Mouse (Mus musculus) small intestine, adult 2 months (tissue): Measurements from ENCODE around the gene Tssc4. TPM values are rescaled to one million over a fixed set of nuclear protein-coding genes. Genes with fewer than 3 reads are reported as not detected.

ENCODE experiments used
- H3K27ac ChIP-seq: fragments of 200-500 bp; 2 replicates; pipeline ENCODE4 v1.5.1; 2012; ENCODE audit warnings: low read depth, low read length, control low read depth, inconsistent platforms; ENCODE audit not compliant: insufficient read depth
- H3K27me3 ChIP-seq: fragments of 200-500 bp; 2 replicates; pipeline ENCODE4 v1.6.1; 2012; ENCODE audit warnings: mild to moderate bottlenecking, moderate library complexity, low read length, inconsistent platforms; ENCODE audit not compliant: control insufficient read depth, insufficient read depth
- H3K36me3 ChIP-seq: fragments of 200-500 bp; 2 replicates; pipeline ENCODE4 v1.6.1; 2012; ENCODE audit warnings: mild to moderate bottlenecking, low read length, control low read depth, inconsistent platforms; ENCODE audit not compliant: control insufficient read depth, insufficient read depth
- H3K4me1 ChIP-seq: fragments of 200-500 bp; 2 replicates; pipeline ENCODE4 v1.6.1; 2012; ENCODE audit warnings: low read length, inconsistent platforms, mixed read lengths; ENCODE audit not compliant: control insufficient read depth, insufficient read depth, insufficient read length
- H3K4me3 ChIP-seq: fragments of 200-500 bp; 2 replicates; pipeline ENCODE4 v1.5.1; 2012; ENCODE audit warnings: low read depth, mild to moderate bottlenecking, control low read depth, inconsistent platforms, low read length, moderate library complexity
- CTCF ChIP-seq: fragments of 200-500 bp; IDR thresholded peaks from 2 replicates; pipeline ENCODE4 v1.5.1; 2012; ENCODE audit warnings: low read depth, mild to moderate bottlenecking, control low read depth, inconsistent platforms, low read length, moderate library complexity, mixed read lengths; ENCODE audit not compliant: insufficient replicate concordance, insufficient read length; ENCODE audit errors: extremely low read depth
- POLR2A ChIP-seq: fragments of 200-500 bp; IDR thresholded peaks from 2 replicates; pipeline ENCODE4 v1.6.1; 2012; ENCODE audit warnings: low read depth, mild to moderate bottlenecking, control low read depth, inconsistent platforms, low read length, moderate library complexity
- WGBS: fragments of 180-500 bp; shearing (Covaris S2); methylation state at CpG from one replicate; pipeline ENCODE4 v1.1.7; 2018; 5-methylcytosine and 5-hydroxymethylcytosine counted together
- polyA plus RNA-seq: library from polyadenylated mRNA; depleted of rRNA; stranded (reverse); fragments of >200 nt; gene quantifications from 2 replicates; pipeline ENCODE4 v1.2.3, GENCODE M21; 2012

Gene Tssc4
- polyA plus RNA-seq, 1 experiment = 60.0 TPM

GRCm38 (mm10) chr7:143083708-143084107 is 14.7 kb downstream of the Tssc4 start:
- H3K27ac ChIP-seq = no peak overlapping the region
- WGBS = 84% methylated on average over 2 of the region's 2 CpGs
- TF ChIP-seq CTCF = no peak
- no peak for TF ChIP-seq POLR2A

GRCm38 (mm10) chr7:143086366-143086765 is 17.3 kb downstream of the Tssc4 start:
- no peak overlapping the region for H3K4me3 ChIP-seq
- no peaks in the 10 kb centered on the region for H3K36me3 ChIP-seq
- H3K27me3 ChIP-seq = no peaks in the 10 kb centered on the region
- WGBS = 51% methylated on average over 2 of the region's 2 CpGs
- no peak overlapping the region for H3K27ac ChIP-seq
- peaks cover 13% of the 10 kb centered on the region for H3K4me1 ChIP-seq
- TF ChIP-seq CTCF = peak; percentile 61; the same call in 1 of the 2 replicates
- no peak for TF ChIP-seq POLR2A

More at GRCm38 (mm10) chr7:143083708-143084107, 14.7 kb downstream of the Tssc4 start:
- H3K4me3 ChIP-seq = no peak overlapping the region
- no peaks in the 10 kb centered on the region for H3K36me3 ChIP-seq
- H3K4me1 ChIP-seq = peaks cover 24% of the 10 kb centered on the region
- no peaks in the 10 kb centered on the region for H3K27me3 ChIP-seq

- TF ChIP-seq POLR2A (no peak), CTCF (peak; percentile 46; the same call in 1 of the 2 replicates)
- 68% methylated on average over 4 of the region's 4 CpGs for WGBS
- peaks cover 8% of the 10 kb centered on the region for H3K4me1 ChIP-seq
- H3K4me3 ChIP-seq = no peak overlapping the region
- H3K27ac ChIP-seq = no peak overlapping the region
- no peaks in the 10 kb centered on the region for H3K36me3 ChIP-seq
- H3K27me3 ChIP-seq = no peaks in the 10 kb centered on the region
These were observed 18.1 kb downstream of the Tssc4 start for GRCm38 (mm10) chr7:143087070-143087579.

GRCm38 (mm10) chr7:143093847-143094246 is 24.8 kb downstream of the Tssc4 start:
- no peak overlapping the region for H3K4me3 ChIP-seq
- H3K27ac ChIP-seq = no peak overlapping the region
- 55% methylated on average over 3 of the region's 3 CpGs for WGBS
- H3K36me3 ChIP-seq = no peaks in the 10 kb centered on the region
- peaks cover 4% of the 10 kb centered on the region; the same call in 1 of the 2 replicates for H3K4me1 ChIP-seq
- no peak for TF ChIP-seq POLR2A
- H3K27me3 ChIP-seq = no peaks in the 10 kb centered on the region

GRCm38 (mm10) chr7:143094592-143095553 is 25.8 kb downstream of the Tssc4 start, which contains the start of gene Trpm5:
Trpm5 (minus strand) TSS chr7:143094642.
- H3K27me3 ChIP-seq = no peaks in the 10 kb centered on the region
- 40% methylated on average over 10 of the region's 10 CpGs for WGBS
- H3K27ac ChIP-seq = no peak within 1 kb of the TSS
- H3K4me1 ChIP-seq = peaks cover 4% of the 10 kb centered on the region; the same call in 1 of the 2 replicates
- H3K36me3 ChIP-seq = no peaks in the 10 kb centered on the region
- no peak within 1 kb of the TSS for H3K4me3 ChIP-seq
- TF ChIP-seq CTCF (peak; percentile 87; the same call in 1 of the 2 replicates), POLR2A (no peak)

- H3K27me3 ChIP-seq = no peaks in the 10 kb centered on the region
- H3K36me3 ChIP-seq = no peaks in the 10 kb centered on the region
- TF ChIP-seq CTCF (no peak), POLR2A (no peak)
- H3K4me1 ChIP-seq = peaks cover 8% of the 10 kb centered on the region; the same call in 1 of the 2 replicates
- 18% methylated on average over 1 of the region's 1 CpGs for WGBS
- H3K27ac ChIP-seq = no peak overlapping the region
- H3K4me3 ChIP-seq = no peak overlapping the region
These were observed 26.5 kb downstream of the Tssc4 start for GRCm38 (mm10) chr7:143095554-143095907.

GRCm38 (mm10) chr7:143100759-143101158 is 31.7 kb downstream of the Tssc4 start:
- Histone ChIP-seq H3K4me3 (no peak overlapping the region), H3K4me1 (peaks cover 13% of the 10 kb centered on the region; the same call in 1 of the 2 replicates), H3K27ac (no peak overlapping the region), H3K36me3 (no peaks in the 10 kb centered on the region), H3K27me3 (no peaks in the 10 kb centered on the region)
- whole genome bisulfite sequencing = 62% methylated on average over 4 of the region's 4 CpGs
- TF ChIP-seq CTCF (no peak), POLR2A (no peak)
